8 mouse cellular contexts compared by ENCODE assay signal in the genomic region with DNA sequence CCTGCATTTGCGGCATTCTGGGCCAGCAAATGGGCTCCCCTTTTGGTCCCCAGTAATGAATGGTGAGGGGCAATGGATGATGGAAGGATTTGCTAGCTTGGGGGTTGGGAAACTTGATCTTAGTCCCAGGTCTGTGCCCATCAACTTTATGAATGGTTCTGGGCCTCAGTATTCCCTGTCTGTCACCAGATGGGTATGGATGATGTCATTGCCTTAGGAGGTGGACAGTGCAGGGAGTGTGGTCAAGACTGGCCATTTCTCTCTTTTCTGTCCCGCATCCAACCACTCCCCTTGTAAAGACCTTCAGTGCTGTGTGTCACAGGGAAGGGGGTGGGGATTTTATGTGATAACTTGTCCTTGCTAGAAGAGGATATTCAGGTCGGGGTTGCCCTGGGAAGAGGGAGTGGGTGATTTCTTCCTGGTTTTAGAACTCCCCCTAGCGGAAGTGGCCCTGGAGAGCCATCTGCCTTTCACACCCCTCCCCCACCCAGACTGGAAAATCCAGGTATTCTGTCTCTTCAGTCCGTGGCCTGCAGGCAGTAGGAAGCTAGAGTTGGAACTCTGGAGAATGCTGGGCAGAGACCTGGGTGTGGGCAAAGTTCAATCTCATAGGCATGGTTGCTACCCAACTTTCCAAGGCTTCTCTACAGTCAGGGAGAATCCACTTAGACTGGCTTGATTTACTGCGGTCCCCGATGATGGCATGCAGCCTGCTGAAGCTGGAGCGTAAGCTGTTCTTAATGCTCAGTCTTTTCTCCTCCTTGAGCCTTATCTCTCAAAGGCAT. TPM values are rescaled to one million over a fixed set of nuclear protein-coding genes. Genes with fewer than 3 reads are reported as not detected.
DNase-seq lines count a peak whose midpoint lies in the region; ATAC-seq and TF ChIP-seq lines count a peak whose summit lies in the region.

No protein-coding gene starts in this region.

- TF ChIP-seq CTCF in cerebellum, adult 2 months (IDR thresholded peaks at IDR 0.05; ENCODE audit: borderline replicate concordance, insufficient read depth, low read depth, low read length) = peak; percentile 34; the same call in 1 of the 2 replicates

- H3K9me3 ChIP-seq in heart, embryonic 11.5 days (replicated peaks; ENCODE audit: control insufficient read depth, low read length) = no peaks in the 10 kb centered on the region

- no peaks in the 10 kb centered on the region for H3K27me3 ChIP-seq in cerebellum, adult 2 months (ENCODE audit: control insufficient read depth, insufficient read depth, low read length)
- H3K27me3 ChIP-seq in heart, embryonic 11.5 days (ENCODE audit: control insufficient read depth, insufficient read depth, low read length) = no peaks in the 10 kb centered on the region

- peak; percentile 68 to 71 for DNase-seq in right cerebral cortex, postnatal 10 days (ENCODE audit: low spot score in 2 of 2)
- DNase-seq in right cerebral cortex, postnatal 4 days = no peak
- peak; percentile 62 to 63 for DNase-seq in cerebellum, adult 2 months
- peak; percentile 82 for DNase-seq in kidney, postnatal 10 days
- DNase-seq in lung, postnatal 36 days = peak; percentile 81
- no peak for DNase-seq in frontal cortex, postnatal 25 days (ENCODE audit: low spot score in 2 of 2)
- DNase-seq in gastrocnemius, adult 8-10 months (ENCODE audit: low spot score in 2 of 2) = no peak

- peak overlapping the region; percentile 91 for H3K4me2 ChIP-seq in heart, embryonic 11.5 days

- WGBS in cerebellum, adult 2 months = 20% methylated on average over 8 of the region's 8 CpGs
- 22% methylated on average over 8 of the region's 8 CpGs for WGBS in heart, embryonic 11.5 days (ENCODE audit: insufficient replicate concordance)

- peak overlapping the region; percentile 68; the same call in 1 of the 2 replicates for H3K27ac ChIP-seq in cerebellum, adult 2 months (ENCODE audit: insufficient read depth, low read length)
- H3K27ac ChIP-seq in heart, embryonic 11.5 days (ENCODE audit: low read depth, low read length) = peak overlapping the region; percentile 93

- peaks cover 32% of the 10 kb centered on the region for H3K4me1 ChIP-seq in cerebellum, adult 2 months (ENCODE audit: control insufficient read depth, insufficient read depth, low read length)
- H3K4me1 ChIP-seq in heart, embryonic 11.5 days (ENCODE audit: control insufficient read depth, insufficient read depth, low read length) = peaks cover 52% of the 10 kb centered on the region

- ATAC-seq in heart, embryonic 11.5 days (replicated peaks; ENCODE audit: insufficient number of reproducible peaks, low FRiP score, low TSS enrichment) = no peak

- no peaks in the 10 kb centered on the region; the same call in 1 of the 2 replicates for H3K36me3 ChIP-seq in heart, embryonic 11.5 days (ENCODE audit: control insufficient read depth, insufficient read depth, low read length)

- peak overlapping the region; percentile 79 for H3K9ac ChIP-seq in heart, embryonic 11.5 days (ENCODE audit: low read depth, low read length)

- peak overlapping the region; percentile 97 for H3K4me3 ChIP-seq in cerebellum, adult 2 months (replicated peaks; ENCODE audit: insufficient read depth, low read depth, low read length)
- peak overlapping the region; percentile 82 for H3K4me3 ChIP-seq in heart, embryonic 11.5 days (ENCODE audit: low read depth, low read length)

- no peak for TF ChIP-seq POLR2A in cerebellum, adult 2 months (IDR thresholded peaks at IDR 0.05; ENCODE audit: borderline replicate concordance, insufficient read depth, low read length)

RNA-seq across cellular contexts. Expression of a gene that starts 2.8 kb away (rescaled TPM):
- polyA plus RNA-seq in cerebellum, adult 2 months (2012; rRNA removed) = 74.9 and 78.5 TPM in 2 replicates
- polyA plus RNA-seq in heart, embryonic 11.5 days (2014; fragmentation: Nextera tagmentation; extraction: Ambion mirVana) = 30.0 and 37.5 TPM in 2 replicates
- total RNA-seq in gastrocnemius, adult 8-10 months (2022) = 10 to 100 TPM in 2 of 4 experiments, 1 to 10 TPM in 2; 5.9 to 11.2 (median 9.0) TPM

RNA-seq across cellular contexts. Expression of a gene that starts 19.4 kb away (rescaled TPM):
- 234 and 281 TPM in 2 replicates for polyA plus RNA-seq in cerebellum, adult 2 months (2012; rRNA removed)
- 461 and 517 TPM in 2 replicates for polyA plus RNA-seq in heart, embryonic 11.5 days (2014; fragmentation: Nextera tagmentation; extraction: Ambion mirVana)
- 100 to 1,000 TPM; 371 to 534 (median 431) TPM for total RNA-seq in gastrocnemius, adult 8-10 months (2022)

RNA-seq across cellular contexts. Expression of a gene that starts 25.9 kb away (rescaled TPM):
- 0.80 and 0.81 TPM in 2 replicates for polyA plus RNA-seq in cerebellum, adult 2 months (2012; rRNA removed)
- polyA plus RNA-seq in heart, embryonic 11.5 days (2014; fragmentation: Nextera tagmentation; extraction: Ambion mirVana) = 0.38 TPM in 1 of 2 replicates, not detected in the other
- not detected for total RNA-seq in gastrocnemius, adult 8-10 months (2022)

RNA-seq across cellular contexts. Expression of a gene that starts 35.2 kb away (rescaled TPM):
- polyA plus RNA-seq in cerebellum, adult 2 months (2012; rRNA removed) = 17.2 and 17.7 TPM in 2 replicates
- 9.2 and 9.9 TPM in 2 replicates for polyA plus RNA-seq in heart, embryonic 11.5 days (2014; fragmentation: Nextera tagmentation; extraction: Ambion mirVana)
- 1 to 10 TPM; 3.2 to 5.9 (median 4.7) TPM for total RNA-seq in gastrocnemius, adult 8-10 months (2022)

RNA-seq across cellular contexts. Expression of a gene that starts 39.0 kb away (rescaled TPM):
- polyA plus RNA-seq in cerebellum, adult 2 months (2012; rRNA removed) = 117 TPM in 2 replicates
- polyA plus RNA-seq in heart, embryonic 11.5 days (2014; fragmentation: Nextera tagmentation; extraction: Ambion mirVana) = 8.2 and 8.3 TPM in 2 replicates
- total RNA-seq in gastrocnemius, adult 8-10 months (2022) = under 1 TPM; 0.19 to 0.51 (median 0.32) TPM

Comparison
In these comparisons a context has a peak if more than half of its experiments do, and no peak if none do; other contexts are left out.
1. DNase-seq: peak in right cerebral cortex, postnatal 10 days (2 of 2), cerebellum, adult 2 months (2 of 2), kidney, postnatal 10 days (single experiment) and lung, postnatal 36 days (single experiment); none in right cerebral cortex, postnatal 4 days (single experiment), frontal cortex, postnatal 25 days (0 of 2) and gastrocnemius, adult 8-10 months (0 of 2).